Mouse (Mus musculus): ENCODE measurements at regions not wholly inside any gene's neighbourhood (a gene's known extent, or its start where the extent isn't known, plus 50 kb on each side); places are given as distances from the start of the nearest gene placed in this dataset.

GRCm38 (mm10) chr17:84063791-84064190, 124.0 kb downstream of the Zfp36l2 start:
- TF ChIP-seq CTCF (IDR thresholded peaks at IDR 0.05; ENCODE audit: borderline replicate concordance, insufficient read depth, low read length) = no peak
- TF ChIP-seq POLR2A (IDR thresholded peaks at IDR 0.05; ENCODE audit: low read depth, low read length) = no peak

Data from embryonic fibroblast, embryonic 13.5 days (primary cell).